Mouse (Mus musculus) E14TG2a.4 (cell line): ENCODE data around the gene Tmem235.
A peak's percentile ranks its signal among the peaks of the same experiment; 100 is the strongest.

ENCODE experiments used
- CTCF ChIP-seq: conservative IDR thresholded peaks from 2 replicates; pipeline ENCODE4 v1.5.1; 2014; ENCODE audit warnings: low read length
- NANOG ChIP-seq: IDR thresholded peaks from 2 replicates; pipeline ENCODE4 v1.6.1; 2014; ENCODE audit warnings: borderline replicate concordance, low read length, mixed read lengths
- POU5F1 ChIP-seq: IDR thresholded peaks from 2 replicates; pipeline ENCODE4 v1.6.1; 2014; ENCODE audit warnings: low read length, borderline replicate concordance

DNA sequence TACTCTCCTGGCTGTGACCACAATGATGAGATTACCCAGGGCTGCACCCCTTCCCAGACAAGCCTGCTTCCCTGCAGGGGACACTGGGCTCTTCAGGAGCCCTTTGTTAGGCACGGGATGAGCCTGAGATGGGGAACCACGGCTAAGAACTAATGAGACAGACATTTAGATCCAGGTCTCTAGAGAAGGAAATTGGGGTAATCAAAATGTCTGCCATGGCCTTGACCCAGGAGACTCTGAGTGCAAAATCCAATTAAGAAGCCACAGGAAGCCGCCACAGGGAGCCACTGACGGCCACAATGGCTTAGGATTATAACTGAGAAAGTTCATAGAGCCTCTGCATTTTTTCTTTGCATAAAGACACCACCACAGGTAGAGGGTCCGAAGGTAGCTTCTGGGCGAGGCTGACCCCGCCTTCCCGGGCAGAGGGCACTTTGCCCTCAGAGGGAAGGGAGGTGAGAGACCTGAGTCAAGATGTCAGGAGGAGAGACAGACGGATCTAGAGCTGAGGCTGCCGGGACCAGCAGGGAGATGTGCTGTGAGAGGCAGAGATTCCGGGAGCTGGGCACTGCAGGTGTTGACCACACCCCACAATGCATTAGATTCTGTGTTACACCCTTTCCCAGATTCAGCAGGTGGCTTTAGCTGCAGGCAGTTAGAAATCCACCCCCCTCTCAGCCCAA is 2.8 kb downstream of the Tmem235 start:
- no peak for TF ChIP-seq CTCF
- no peak for TF ChIP-seq POU5F1
- peak; percentile 69; the same call in 1 of the 2 replicates for TF ChIP-seq NANOG
